Mouse (Mus musculus) layer of hippocampus, adult 9-11 months (tissue): ENCODE measurements around the gene Nup107.

ENCODE experiments used
- DNase-seq: peaks from one replicate; pipeline ENCODE4 v3.0.0; 2022

Gene Nup107

DNA sequence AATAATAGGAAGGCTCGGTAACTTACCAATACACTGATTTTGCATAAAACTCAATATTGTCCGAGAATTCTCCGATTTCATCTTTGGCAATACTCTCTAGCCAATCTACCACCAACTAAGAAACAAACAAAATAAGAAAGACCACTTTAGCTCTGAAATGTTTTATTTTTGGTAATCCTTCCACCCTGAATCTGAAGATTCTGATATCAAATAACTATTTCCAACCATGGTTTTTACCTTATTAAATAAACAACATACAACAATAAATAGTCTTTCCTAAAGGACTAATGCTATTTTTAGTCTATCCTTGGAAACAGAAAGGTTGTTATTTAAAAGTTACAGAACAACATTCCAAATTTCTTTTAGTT lies 15.4 kb downstream of the Nup107 start:
- DNase-seq: no peak

DNA sequence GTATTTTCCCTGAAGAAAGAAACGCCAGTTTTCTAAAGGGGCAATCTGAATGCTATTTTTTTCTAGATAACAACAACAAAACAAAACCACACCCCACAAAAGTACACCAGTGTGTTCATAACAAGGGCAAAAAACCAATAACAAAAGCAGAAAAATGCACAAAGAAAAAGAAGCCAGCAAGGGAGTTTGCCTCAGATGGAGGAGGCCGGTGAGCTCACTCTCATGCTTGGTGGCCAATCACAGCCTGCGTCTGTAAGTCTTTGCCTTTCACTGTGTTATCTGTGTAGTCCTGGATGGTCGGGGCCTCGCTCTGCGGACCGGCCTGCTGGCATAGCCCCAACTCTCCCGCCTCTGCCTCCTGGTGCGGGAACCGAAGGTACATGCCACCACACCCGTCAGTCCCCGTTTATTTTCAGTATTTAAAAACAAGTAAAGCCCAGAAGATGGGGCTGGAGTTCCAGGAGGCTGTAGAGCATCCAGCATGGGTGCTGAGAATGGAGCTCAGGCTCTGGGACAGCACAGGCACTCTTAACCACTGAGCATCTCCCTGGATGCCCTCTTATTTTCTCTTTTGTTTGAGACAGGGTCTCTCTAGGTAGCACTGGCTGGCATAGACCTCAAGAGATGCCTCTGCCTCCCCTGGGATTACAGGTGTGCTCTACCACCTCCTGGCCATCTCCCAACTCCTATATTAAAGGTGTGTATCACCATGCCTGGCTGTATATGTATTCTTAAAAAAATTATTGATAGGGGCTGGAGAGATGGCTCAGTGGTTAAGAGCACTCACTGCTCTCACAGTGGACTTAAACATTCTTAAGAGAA lies 16.0 kb downstream of the Nup107 start:
- DNase-seq: no peak

DNA sequence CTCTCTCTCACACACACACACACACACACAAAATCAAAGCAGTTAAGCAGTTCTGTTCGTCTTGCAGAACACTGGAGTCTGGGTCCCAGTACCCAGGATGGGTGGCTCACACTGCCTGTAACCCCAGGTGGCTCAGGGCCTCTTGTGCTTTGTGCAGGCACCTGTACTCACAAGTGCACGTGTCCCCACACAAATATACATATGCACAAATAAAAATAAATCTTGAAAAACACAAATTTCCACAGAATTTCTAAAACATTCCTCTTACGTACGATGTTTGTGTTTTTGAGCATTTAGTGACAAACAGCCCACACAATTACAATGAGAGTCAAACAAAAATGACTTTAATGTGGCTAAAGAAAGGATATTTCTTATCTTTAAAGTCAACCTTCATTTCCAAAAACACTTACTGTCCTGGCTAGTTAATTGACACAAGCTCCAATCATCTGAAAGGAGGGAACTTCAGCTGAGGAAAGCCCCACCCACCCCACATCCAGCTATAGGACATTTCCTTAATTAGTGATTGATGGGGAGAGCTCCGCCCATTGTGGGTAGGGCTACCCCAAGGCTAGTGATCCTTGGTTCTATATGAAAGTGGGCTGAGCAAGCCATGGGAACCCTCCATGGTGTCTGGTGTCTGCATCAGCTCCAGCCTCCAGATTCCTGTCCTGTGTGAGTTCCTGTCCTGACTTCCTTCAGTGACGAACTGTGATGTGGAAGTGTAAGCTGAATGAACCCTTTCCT lies 16.9 kb downstream of the Nup107 start:
- no peak for DNase-seq

DNA sequence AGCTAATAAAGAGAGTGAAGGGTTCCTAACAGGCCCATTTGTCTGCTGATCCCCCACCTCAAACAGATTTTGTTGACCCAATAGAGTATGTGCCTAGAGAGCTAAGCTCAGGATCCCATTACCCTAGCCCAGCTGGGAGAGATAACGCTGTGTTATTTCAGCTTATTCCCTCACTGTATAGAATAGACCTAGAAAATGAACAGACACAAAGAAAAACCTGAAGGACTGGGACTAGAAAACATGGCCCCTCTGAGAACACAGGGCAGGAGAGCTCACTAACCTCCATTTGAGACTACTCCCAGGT lies 17.7 kb downstream of the Nup107 start:
- no peak for DNase-seq

DNA sequence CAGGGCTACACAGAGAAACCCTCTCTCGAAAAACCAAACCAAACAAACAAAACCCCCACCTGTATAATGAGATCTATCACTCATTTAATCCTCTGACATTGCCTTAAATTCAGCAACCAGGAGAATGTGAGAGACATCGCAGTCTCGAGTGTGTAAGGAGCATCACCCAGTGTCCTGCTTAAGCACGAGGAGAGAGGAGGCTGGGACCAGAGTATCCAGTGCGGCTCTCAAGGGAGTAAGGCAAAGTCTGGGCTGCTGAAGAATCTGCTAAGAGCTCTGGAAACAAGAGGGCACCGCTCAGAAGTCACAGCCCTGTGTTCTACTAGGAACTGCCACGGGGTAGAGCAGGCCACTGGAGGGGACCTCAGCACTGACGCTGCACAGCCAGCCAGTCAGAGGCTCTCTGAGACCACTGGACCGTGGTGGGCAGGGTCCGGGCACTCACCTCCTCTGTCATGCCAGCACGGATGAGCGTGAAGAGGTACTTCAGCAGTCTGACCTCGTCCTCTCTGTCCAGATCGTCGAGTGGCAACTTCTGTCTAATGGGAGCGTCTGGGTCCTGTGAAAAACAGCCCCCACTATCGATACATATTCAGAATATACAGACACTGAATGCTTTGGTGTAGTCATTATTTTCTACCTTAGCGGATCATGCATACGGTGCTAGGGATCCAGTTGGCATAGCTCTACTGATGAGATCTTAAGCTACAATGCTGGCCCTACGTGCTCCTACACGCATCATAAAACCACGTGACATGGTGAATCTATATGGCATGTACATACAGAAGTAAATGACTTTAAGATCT lies 18.3 kb downstream of the Nup107 start:
- DNase-seq: no peak

DNA sequence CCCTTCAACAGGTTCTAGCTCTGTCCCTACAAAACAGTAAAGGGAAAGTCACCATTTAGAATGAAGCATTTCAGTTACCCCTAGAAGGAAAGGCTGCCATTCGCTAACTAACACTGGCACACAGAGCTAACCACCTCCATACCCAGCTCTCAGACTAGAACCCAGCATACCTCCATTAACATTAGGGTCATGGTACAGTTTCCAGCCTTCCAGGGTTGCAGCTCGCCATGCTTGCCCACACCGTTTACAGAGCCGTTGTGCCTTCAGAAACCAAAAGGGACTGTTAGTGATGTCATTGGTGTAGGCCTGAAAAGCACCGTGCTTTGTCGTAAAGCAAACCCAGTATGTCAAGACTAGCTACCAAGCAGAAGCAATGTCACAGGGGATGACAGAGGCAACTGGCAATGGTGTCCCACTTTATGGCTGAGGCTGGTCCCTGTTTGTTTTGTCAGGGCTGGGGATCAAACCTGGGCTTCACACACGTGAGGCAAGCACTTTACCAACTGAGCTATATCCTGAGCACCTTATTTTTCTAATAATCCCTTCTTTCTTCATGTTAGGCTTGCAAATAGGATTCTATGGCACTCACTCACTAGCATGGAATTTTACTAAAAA lies 19.3 kb downstream of the Nup107 start:
- no peak for DNase-seq

DNA sequence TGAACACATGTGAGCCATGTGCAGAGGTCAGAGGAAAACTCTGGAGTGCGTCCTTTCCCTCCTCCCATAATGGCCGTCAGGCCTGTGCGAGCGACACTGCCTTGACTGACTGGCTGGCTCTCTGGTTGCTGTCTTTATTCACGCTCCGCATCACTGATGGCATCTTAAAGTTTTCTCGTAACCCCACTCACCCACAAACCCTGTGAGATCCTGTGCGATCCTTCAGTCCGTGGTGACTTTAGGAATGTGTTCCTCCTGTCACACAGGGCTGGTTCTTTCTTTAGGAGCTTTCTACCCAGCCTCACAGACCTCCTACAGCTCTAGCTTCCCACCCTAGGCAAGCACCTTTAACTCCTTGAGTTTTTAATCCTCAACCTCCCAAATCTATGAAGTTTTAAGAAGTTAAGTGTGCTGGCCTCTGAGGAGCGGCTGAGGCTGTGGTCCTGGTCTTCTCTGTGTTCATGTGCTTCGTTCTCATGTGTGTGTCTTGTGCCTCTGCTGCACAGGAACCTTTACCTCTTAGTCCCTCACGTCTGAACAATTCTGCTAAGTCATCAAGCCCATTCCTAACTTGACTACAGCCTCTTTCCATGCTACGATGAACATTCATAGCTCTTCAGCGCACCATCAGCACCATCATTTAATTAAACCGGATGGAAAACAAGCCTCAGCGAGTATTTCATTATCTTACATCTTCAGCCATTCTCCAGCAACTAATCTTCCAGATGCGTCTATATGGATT lies 20.0 kb downstream of the Nup107 start:
- DNase-seq: no peak

DNA sequence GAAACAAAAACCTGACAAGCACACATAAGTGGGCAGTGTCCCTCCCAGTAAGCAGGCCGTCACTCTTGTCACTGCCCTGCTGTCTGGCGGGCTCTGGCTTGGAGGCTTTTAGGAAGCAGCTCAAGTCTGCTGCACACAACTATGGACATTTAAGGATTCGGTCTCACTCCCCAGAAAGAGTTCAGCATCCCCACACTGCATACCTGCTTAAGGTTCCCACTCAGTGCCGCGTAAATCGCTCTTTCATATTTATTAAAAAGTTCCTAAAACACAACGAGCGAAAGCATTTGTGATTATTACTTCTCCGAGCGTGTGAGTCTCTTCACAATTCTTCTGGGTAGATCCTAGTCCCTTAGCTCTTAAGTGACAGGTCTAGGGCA lies 21.4 kb downstream of the Nup107 start:
- no peak for DNase-seq

DNA sequence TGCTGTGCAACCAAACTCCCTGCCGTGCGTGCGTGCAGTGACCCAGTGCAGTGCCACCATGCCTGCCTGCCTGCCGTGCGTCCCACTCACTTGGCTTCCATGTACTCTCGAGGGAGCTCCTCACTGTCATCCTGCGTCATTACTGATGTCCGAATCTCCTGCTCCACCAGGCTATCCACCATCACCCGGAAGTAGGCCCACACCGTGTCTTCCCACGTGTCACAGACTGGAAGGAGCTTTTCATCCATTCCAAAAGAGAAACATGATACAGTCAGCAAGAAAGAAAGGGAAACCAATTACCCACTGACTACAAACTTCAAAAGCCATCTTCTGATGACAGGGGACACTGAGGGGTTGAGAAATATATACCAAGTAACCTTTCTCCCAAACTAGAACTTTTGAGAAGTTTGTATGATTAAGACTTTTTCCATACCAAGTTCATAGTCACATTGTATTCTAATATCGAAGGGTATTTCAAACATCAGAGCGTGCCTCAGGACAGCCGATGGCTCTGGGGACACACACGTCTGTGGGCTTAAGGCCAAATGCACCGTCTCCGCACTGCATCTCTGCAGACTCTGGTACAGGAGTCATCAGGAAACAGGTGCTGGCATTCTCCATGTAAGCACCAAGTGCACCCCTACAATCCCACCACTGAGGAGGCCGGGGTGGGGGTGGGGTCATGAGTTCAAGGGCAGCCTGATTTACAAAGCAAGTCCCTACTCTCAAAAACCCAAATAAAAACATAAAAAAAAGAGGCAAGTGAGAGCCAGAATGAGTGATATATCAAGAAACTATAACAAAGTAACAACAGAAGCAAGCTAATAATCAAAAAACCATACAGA lies 22.0 kb downstream of the Nup107 start:
- DNase-seq: no peak

DNA sequence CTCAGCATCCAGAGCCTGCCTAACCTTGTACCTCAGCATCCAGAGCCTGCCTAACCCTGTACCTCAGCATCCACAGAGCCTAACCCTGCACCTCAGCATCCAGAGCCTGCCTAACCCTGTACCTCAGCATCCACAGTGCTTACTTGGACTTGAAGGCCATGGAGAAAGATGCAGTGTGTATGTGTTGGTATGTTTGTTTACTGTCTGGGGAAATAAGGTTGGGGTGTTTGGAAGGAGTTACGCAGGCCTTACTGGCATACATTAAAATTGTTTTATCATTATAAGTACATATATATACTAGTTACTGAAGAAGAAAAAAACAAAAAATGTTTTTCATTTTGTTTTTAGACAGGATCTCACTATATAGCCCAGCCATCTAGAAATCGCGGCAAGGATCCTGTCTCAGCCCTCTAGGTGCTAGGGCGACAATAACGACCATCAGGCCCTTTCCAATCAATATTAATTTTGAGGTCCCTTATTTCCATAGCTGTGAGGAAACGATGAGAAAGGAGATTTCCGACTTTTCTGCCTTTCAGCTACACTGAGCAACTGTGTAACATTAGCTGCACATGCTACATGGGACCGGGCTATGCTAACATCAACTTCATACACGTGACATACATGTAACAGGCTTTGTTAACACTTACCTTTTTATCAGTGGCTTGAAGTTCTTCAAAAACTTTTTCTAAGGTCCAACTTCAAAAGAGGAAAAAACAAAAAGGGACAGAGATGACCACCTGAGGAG lies 22.8 kb downstream of the Nup107 start:
- DNase-seq: no peak

DNA sequence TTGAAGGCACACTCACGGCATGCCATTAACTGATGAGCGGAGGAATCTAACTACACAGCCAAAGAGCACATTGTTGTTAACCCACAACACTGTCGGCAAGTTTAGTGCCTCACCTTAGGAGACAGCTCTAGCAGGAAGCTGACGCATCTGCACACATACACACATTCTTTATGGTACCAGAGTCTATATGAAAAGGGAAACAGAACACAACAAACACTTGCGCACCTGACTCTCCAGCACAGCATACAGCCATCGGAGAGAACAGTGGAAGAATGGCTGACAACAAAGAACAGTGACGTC lies 24.4 kb downstream of the Nup107 start:
- no peak for DNase-seq

DNA sequence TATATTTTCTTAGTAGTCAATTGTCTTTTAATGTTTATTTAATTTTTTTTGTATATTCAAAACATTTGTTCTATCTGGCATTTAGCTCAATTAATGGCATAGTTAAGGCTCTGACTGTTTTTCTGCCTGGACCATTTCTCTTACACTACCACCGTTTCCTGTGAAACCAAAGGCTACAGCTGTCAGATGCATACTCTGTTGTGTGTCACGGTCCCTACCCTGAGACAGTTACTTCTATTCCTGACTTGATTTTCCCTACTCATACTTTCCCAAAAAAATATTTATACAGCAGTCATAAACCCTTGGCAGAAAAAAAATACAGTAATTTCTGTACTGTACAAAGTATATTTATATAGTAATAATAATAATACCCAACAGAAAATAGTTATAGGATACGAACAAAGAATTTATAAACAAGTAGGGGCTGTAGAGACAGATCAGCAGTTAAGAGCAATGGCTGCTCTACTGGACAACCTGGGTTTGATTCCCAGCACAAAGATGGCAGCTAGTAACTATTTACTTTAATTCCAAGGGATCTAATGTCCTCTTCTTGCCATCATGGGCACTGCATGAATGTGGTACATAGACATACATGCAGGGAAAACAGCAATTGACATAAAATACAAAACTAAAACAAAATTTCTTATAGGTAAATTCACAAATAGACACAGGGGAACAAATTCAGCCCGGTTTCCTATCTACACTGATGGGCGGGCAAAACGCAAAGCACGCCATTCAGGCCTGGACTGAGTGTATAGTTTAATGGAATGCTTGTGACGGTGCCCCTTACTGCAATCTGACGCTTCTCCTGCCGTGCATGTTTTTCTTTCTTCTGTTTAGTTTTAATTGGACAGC lies 25.0 kb downstream of the Nup107 start:
- no peak for DNase-seq

DNA sequence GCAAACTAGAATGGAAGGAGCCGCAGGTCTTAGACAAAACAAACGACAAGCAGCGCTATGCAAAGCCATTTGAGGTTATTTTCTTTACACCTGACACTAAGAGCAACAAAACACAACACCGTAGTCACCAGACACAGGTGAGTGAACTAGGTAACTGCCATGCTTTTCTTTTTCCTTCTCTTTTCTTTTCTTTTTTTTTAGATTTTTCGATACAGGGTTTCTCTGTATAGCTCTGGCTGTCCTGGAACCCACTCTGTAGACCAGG lies 25.7 kb downstream of the Nup107 start:
- DNase-seq: no peak

DNA sequence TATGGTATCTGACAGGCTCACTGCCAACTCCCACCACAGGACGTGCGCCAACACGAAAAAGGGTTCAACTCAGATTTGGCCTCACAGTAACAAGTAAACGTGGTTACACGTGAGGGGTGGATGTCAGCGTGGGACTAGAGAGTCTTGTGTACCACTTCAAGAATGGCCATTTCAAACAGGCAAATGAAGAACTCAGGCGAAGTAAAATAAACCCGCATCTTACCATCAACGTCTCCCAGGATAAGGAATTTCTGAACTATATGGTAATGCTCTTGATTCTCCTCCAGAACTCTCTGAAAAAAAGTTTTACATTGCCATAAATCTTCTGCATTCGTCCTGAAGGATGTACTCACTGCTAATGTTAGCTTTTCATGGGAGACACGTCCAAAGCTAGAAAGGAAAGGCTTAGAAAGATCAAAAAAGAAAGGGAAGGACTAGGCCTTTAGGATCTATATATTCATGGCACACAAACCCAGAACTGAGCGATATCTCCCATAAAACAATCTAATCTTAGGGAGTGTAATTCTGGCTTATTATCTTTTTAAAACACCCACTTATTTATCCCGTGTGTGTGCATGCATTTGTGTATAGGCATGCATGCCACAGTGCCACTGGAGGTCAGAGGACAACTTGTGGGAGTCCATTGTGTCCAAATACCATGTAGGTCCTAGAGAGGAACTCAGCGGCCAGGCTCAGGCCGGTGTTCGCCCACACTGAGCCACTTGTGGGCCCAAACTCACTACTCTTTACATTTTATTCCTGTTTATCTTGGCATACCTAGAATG lies 26.2 kb downstream of the Nup107 start:
- no peak for DNase-seq

DNA sequence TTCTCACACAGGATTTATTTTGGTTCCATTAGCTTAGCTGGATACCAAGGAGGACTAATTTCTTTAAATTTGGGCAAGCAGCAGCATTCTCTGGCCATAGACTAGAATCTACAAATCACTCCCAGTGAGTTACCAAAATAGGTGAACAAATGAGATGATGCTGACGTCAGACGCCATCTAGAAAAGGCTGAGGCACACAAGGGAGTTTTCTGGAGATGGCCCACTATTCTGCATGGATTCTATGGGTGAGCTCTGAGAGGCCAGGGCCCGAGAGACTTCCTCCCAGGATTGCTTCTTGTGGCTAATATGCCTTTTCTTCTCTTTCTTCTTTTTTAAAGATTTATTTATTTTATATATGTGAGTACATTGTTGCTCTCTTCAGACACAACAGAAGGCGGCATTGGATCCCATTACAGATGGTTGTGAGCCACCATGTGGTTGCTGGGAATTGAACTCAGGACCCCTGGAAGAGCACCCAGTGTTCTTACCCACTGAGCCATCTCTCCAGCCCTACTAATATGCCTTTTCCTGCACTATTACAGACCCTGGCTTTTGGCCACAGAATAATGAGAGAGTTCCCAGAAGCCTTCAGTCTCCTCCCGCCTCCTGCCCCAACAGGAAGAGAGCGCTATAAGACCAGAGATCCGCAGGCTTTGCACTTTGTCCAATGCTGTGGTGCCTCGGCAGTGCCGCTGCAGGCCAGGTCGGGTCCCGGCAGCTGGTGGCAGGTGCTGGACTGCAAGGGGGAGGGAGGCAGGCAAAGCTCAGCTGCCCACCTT lies 27.2 kb downstream of the Nup107 start:
- DNase-seq: no peak

DNA sequence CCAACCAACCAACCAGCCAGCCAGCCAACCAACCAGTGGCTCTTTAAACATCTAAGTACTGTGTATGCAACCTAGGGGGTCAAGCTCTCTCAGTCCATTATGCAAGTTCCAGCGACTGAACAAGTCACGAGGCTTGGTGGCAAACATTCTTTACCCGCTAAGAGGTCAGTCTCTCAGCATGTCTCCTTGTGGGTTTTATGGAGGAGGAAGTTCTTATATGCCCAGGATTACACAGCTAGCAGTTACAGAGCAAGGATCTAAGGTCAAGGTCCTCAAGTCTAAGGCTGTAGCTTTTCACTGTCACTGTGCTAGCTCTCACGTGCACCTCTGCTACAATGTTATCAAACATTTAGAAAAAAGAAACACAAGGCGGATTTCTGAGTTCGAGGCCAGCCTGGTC lies 27.9 kb downstream of the Nup107 start:
- DNase-seq: no peak

DNA sequence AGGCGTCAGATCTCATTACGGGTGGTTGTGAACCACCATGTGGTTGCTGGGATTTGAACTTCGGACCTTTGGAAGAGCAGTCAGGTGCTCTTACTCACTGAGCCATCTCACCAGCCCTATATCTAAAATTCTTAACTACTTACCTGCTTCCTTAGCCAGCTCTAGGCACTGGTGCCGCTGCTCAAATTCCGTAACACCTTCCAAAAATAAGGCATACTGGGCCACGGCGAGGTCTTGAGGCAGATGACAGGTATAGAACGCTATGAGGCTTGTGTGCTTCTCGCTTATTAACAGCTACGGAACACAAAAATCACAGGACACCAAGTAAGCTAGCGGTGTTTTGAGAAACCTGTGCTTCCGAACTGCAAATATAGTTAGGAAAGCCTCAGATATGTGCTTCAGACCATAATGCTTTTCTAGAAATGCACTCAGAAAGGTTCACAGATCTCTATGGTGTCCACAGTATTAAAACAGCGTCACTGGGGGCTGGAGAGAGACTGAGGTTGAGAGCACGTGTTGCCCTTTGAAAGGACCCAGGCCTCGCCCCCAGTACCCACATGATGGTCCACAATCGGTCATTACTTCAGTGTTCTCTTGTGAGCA lies 28.8 kb downstream of the Nup107 start:
- DNase-seq: no peak

DNA sequence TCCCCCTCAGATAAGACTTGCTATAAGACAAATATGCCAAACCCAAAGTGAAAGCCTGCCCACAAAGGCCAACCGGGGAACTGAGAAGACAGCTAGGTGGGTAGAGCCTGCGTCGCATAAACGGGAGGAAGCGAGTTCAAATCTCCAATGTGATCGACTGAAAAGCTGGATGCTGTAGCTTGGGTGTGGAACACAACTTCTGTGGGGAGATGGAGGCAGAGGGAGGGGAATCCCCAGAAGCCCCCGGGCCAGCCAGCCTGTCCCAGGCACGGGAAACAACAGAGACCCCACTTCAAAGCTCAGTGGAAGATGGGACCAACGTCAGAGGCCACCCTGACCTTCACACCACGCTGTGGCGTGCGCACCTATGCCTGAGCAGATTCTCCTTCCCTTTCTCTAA lies 29.5 kb downstream of the Nup107 start:
- no peak for DNase-seq
